Mouse (Mus musculus) stomach, postnatal 0 days (tissue): Measurements from ENCODE around the gene Gna14. TPM values are rescaled to one million over a fixed set of nuclear protein-coding genes. Genes with fewer than 3 reads are reported as not detected.

ENCODE experiments used
- ATAC-seq: fragments of 200-750 bp; cut with Nextera tagmentation; 2 replicates; pipeline ENCODE4 v1.8.0; 2017; ENCODE audit not compliant: low FRiP score, low TSS enrichment
- DNase-seq: peaks from one replicate; pipeline ENCODE4 v3.0.0-alpha.2; 2016; ENCODE audit warnings: low spot score
- H3K27ac ChIP-seq: fragments of 300-500 bp; sonication (generic); replicated peaks from 2 replicates; pipeline ENCODE4 v1.5.1; 2014; ENCODE audit warnings: mild to moderate bottlenecking, control low read depth
- H3K27me3 ChIP-seq: fragments of 300-500 bp; sonication (generic); 2 replicates; pipeline ENCODE4 v1.6.1; 2014; ENCODE audit warnings: low read length; ENCODE audit not compliant: control insufficient read depth, insufficient read depth
- H3K36me3 ChIP-seq: fragments of 300-500 bp; sonication (generic); 2 replicates; pipeline ENCODE4 v1.6.1; 2014; ENCODE audit warnings: low read length, mixed read lengths; ENCODE audit not compliant: control insufficient read depth, insufficient read depth
- H3K4me1 ChIP-seq: fragments of 300-500 bp; sonication (generic); replicated peaks from 2 replicates; pipeline ENCODE4 v1.6.1; 2014; ENCODE audit warnings: antibody characterized with exemption; ENCODE audit not compliant: control insufficient read depth, insufficient read depth
- H3K4me2 ChIP-seq: fragments of 300-500 bp; sonication (generic); replicated peaks from 2 replicates; pipeline ENCODE4 v1.6.1; 2014; ENCODE audit warnings: low read depth, mild to moderate bottlenecking, control low read depth, moderate library complexity
- H3K4me3 ChIP-seq: fragments of 300-500 bp; sonication (generic); 2 replicates; pipeline ENCODE4 v1.5.1; 2014; ENCODE audit warnings: low read depth, low read length, control low read depth
- H3K9ac ChIP-seq: fragments of 300-500 bp; sonication (generic); 2 replicates; pipeline ENCODE4 v1.6.1; 2014; ENCODE audit warnings: mild to moderate bottlenecking, low read length, control low read depth, mixed read lengths
- H3K9me3 ChIP-seq: fragments of 300-500 bp; sonication (generic); 2 replicates; pipeline ENCODE4 v1.6.1; 2016; ENCODE audit warnings: low read length; ENCODE audit not compliant: control insufficient read depth
- CTCF ChIP-seq: IDR thresholded peaks from 2 replicates; pipeline ENCODE4 v1.5.1; 2016; ENCODE audit warnings: antibody characterized with exemption, low read depth, mild to moderate bottlenecking, moderate library complexity
- EP300 ChIP-seq: optimal IDR thresholded peaks from 2 replicates; pipeline ENCODE3; 2016; ENCODE audit warnings: antibody characterized with exemption
- WGBS: fragments of 180-500 bp; shearing (Covaris S2); extraction: QIAGEN DNeasy Blood & Tissue Kit; methylation state at CpG from one replicate; pipeline ENCODE4 v1.1.7; 2014; 5-methylcytosine and 5-hydroxymethylcytosine counted together
- polyA plus RNA-seq: library from polyadenylated mRNA; unstranded; fragments of >200 nt; fragmentation: Nextera tagmentation; extraction: Ambion mirVana; gene quantifications from 2 replicates; pipeline ENCODE4 v1.2.1, GENCODE M21; 2015

Gene Gna14
- polyA plus RNA-seq, 1 experiment from 2014 or later = 11.7 TPM

DNA sequence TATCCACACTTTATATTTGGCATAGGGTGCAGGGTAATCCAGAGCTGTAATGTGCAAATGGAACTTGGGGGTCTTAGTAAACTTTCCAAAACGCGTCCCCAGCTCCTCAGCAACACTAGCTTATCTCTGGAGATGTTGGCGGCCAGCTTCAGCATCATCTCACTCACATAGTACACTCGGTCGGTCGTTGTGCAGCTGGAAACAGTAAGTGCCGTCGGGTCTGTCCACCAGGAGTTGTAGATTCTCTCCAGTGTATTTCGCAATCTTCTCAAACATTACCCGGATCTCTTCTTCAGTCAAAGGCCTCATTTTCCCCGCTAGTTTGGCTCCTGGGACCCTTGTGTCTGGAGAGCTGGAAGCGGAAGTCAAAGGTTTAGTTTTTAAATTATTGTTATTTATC lies 55.2 kb downstream of the Gna14 start:
- ATAC-seq = no peak
- Histone ChIP-seq H3K4me2 (no peak overlapping the region), H3K4me1 (no peaks in the 10 kb centered on the region), H3K27me3 (no peaks in the 10 kb centered on the region), H3K4me3 (no peak overlapping the region), H3K9me3 (no peaks in the 10 kb centered on the region), H3K36me3 (no peaks in the 10 kb centered on the region), H3K9ac (no peak overlapping the region), H3K27ac (no peak overlapping the region)
- WGBS = 63% methylated on average over 12 of the region's 12 CpGs
- no peak for DNase-seq
- TF ChIP-seq EP300 = no peak
- TF ChIP-seq CTCF = no peak

DNA sequence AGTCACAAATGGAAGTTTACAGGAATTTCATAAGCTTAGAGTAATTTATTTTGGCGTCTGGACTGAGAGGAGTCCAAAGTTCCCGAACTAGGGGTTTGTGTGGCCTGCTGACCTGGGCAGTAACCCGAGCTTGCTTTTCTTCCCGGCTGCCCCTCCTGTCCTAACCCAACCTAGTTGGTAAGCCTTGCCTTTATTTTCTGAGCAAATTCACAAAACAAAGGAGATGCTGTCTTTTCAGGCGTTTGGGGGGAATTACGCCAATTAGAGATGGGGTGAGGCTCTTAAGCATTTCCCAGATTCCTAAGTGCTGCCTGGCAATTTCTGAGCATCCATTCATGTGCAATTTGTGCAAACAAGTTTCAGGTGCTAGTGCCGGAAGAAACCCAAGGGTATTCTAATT lies 55.9 kb downstream of the Gna14 start:
- Histone ChIP-seq H3K4me1 (no peaks in the 10 kb centered on the region), H3K27me3 (no peaks in the 10 kb centered on the region), H3K9ac (no peak overlapping the region), H3K36me3 (no peaks in the 10 kb centered on the region), H3K9me3 (no peaks in the 10 kb centered on the region), H3K4me3 (no peak overlapping the region), H3K4me2 (no peak overlapping the region), H3K27ac (no peak overlapping the region)
- 38% methylated on average over 7 of the region's 7 CpGs for WGBS
- DNase-seq = no peak
- ATAC-seq = no peak
- TF ChIP-seq CTCF (no peak), EP300 (no peak)

DNA sequence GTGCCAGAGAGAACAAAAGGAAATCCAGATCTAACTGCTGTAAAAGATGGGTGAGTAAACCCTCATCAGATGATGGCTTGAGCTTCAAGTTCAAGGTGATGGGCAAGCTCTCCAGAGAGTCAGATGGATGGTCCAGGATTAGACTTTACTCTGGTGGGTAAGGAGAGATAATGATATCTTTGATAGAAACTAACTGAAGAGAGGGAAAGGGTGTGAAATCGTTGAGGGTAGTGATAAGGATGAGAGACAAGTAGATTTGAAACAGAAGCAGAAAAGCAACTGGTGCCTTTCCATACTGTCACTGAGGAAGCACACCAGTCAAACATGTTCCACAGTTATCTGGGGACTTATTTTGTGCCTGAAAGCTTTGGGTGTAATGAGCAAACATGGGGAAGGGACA lies 56.9 kb downstream of the Gna14 start:
- Histone ChIP-seq H3K36me3 (no peaks in the 10 kb centered on the region), H3K4me3 (no peak overlapping the region), H3K9ac (no peak overlapping the region), H3K4me2 (no peak overlapping the region), H3K27ac (no peak overlapping the region), H3K9me3 (no peaks in the 10 kb centered on the region), H3K4me1 (no peaks in the 10 kb centered on the region), H3K27me3 (no peaks in the 10 kb centered on the region)
- TF ChIP-seq CTCF (no peak), EP300 (no peak)
- no peak for DNase-seq
- no peak for ATAC-seq
- 81% methylated on average over 1 of the region's 1 CpGs for whole genome bisulfite sequencing

DNA sequence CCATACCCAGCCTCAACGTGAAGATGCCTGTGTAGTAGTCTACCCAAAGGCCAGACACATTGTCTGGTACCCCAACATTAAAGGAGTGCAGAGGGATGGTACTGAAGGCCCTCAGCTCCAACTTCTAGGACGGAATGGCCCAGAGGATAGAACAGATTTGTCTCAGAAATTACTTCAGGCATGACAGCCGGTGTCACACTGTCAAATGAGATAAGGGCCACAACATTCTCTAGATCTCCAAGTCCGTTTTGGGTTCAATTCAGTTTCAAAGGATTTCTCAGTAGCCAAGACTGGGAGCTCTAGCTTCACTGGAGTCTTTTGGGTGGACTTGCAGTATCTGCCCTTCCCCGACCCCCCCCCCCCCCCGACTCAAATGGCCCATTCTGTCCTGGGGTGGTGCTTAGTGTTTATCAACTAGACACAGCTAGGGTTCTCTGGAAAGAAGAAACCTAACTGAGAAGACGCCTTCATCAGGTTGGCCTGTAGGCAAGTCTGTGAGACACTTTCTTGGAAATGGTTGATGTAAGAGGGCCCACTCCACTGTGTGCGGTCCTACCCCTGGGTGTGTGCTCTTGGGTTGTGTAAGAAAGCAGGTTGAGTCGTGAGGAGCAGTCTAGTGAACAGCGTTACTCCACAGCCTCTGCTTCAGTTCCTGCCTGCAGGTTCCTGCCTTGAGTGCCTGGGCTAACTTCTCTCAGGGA lies 59.4 kb downstream of the Gna14 start:
- H3K4me1 ChIP-seq = no peaks in the 10 kb centered on the region
- no peak for DNase-seq
- H3K9me3 ChIP-seq = no peaks in the 10 kb centered on the region
- no peak for ATAC-seq
- H3K27me3 ChIP-seq = no peaks in the 10 kb centered on the region
- 89% methylated on average over 10 of the region's 10 CpGs for WGBS
- no peak for TF ChIP-seq EP300
- no peak for TF ChIP-seq CTCF
- H3K4me3 ChIP-seq = no peak overlapping the region
- H3K4me2 ChIP-seq = no peak overlapping the region
- no peak overlapping the region for H3K9ac ChIP-seq
- H3K36me3 ChIP-seq = no peaks in the 10 kb centered on the region
- H3K27ac ChIP-seq = no peak overlapping the region

DNA sequence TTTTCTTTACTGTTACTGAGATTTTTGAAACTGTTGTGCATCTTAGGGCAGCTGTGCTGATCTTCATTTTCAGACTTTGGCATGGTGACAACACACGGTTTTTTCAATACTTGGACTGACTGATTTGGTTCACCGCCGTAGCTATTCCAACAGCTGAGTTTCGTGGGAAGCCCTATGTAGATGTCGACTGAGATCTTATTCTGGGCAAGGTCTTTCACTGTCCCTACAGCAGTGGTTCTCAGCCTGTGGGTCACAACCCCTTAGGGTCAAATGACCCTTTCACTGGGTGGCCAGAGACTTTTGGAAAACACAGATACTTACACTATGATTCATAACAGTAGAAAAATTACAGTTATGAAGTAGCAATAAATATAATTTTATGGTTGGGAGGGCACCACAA lies 60.5 kb downstream of the Gna14 start:
- no peaks in the 10 kb centered on the region for H3K36me3 ChIP-seq
- no peak overlapping the region for H3K9ac ChIP-seq
- WGBS = 61% methylated on average over 5 of the region's 5 CpGs
- TF ChIP-seq CTCF (no peak), EP300 (no peak)
- H3K4me3 ChIP-seq = no peak overlapping the region
- no peaks in the 10 kb centered on the region for H3K4me1 ChIP-seq
- no peaks in the 10 kb centered on the region for H3K27me3 ChIP-seq
- no peak for ATAC-seq
- H3K9me3 ChIP-seq = no peaks in the 10 kb centered on the region
- H3K4me2 ChIP-seq = no peak overlapping the region
- DNase-seq = no peak
- H3K27ac ChIP-seq = no peak overlapping the region

DNA sequence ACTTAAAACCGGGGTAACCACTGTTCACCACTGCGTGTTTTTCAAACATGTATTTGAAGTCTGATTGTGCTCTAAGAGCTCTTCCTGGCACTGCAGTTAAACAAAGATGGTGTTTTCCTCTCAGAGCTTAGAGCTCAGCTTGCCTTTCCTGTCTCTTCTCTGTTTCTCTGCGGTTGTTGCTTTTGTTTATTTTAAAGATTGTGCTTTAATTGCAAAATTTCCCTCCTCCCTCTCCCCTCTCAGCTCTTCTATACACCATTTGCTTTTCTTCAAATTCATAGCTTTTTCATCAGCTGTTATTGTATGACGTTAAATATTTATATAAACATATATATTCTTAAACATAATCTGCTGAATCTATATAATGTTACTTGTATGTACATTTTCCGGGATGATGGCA lies 66.5 kb downstream of the Gna14 start:
- TF ChIP-seq EP300 (no peak), CTCF (no peak)
- DNase-seq (no peak), ATAC-seq (no peak)
- Histone ChIP-seq H3K36me3 (no peaks in the 10 kb centered on the region), H3K9me3 (no peaks in the 10 kb centered on the region), H3K27me3 (no peaks in the 10 kb centered on the region), H3K9ac (no peak overlapping the region), H3K4me1 (no peaks in the 10 kb centered on the region), H3K4me3 (no peak overlapping the region), H3K27ac (no peak overlapping the region), H3K4me2 (no peak overlapping the region)
- WGBS = 40% methylated on average over 5 of the region's 5 CpGs
